Mouse (Mus musculus) liver, embryonic 16.5 days (tissue): Measurements from ENCODE around the gene Aipl1. TPM values are rescaled to one million over a fixed set of nuclear protein-coding genes. Genes with fewer than 3 reads are reported as not detected.

ENCODE experiments used
- ATAC-seq: fragments of 200-750 bp; cut with Nextera tagmentation; 2 replicates; pipeline ENCODE4 v1.8.0; 2017; ENCODE audit warnings: low read depth, mild to moderate bottlenecking, moderate number of reproducible peaks, moderate library complexity
- H3K27ac ChIP-seq: fragments of 300-500 bp; sonication (generic); 2 replicates; pipeline ENCODE4 v1.5.1; 2014; ENCODE audit warnings: mild to moderate bottlenecking, low read length
- H3K27me3 ChIP-seq: fragments of 300-500 bp; sonication (generic); 2 replicates; pipeline ENCODE4 v1.6.1; 2014; ENCODE audit warnings: low read depth, low read length, mixed read lengths; ENCODE audit not compliant: control insufficient read depth, insufficient read depth
- H3K36me3 ChIP-seq: fragments of 300-500 bp; sonication (generic); 2 replicates; pipeline ENCODE4 v1.6.1; 2014; ENCODE audit warnings: mild to moderate bottlenecking; ENCODE audit not compliant: control insufficient read depth, insufficient read depth
- H3K4me1 ChIP-seq: fragments of 300-500 bp; sonication (generic); 2 replicates; pipeline ENCODE4 v1.6.1; 2014; ENCODE audit warnings: low read depth, low read length, mixed read lengths; ENCODE audit not compliant: control insufficient read depth
- H3K4me2 ChIP-seq: fragments of 300-500 bp; sonication (generic); 2 replicates; pipeline ENCODE4 v1.6.1; 2014; ENCODE audit warnings: low read depth, low read length, mixed read lengths
- H3K4me3 ChIP-seq: fragments of 300-500 bp; sonication (generic); 2 replicates; pipeline ENCODE4 v1.5.1; 2014; ENCODE audit warnings: low read depth, mild to moderate bottlenecking, low read length
- H3K9ac ChIP-seq: fragments of 300-500 bp; sonication (generic); 2 replicates; pipeline ENCODE4 v1.6.1; 2014; ENCODE audit warnings: low read depth, low read length
- H3K9me3 ChIP-seq: fragments of 300-500 bp; sonication (generic); replicated peaks from 2 replicates; pipeline ENCODE4 v1.6.1; 2016; ENCODE audit warnings: low read length; ENCODE audit not compliant: control insufficient read depth
- WGBS: fragments of 180-500 bp; shearing (Covaris S2); extraction: QIAGEN DNeasy Blood & Tissue Kit; methylation state at CpG from one replicate; pipeline ENCODE4 v1.1.7; 2014; ENCODE audit not compliant: insufficient replicate concordance; 5-methylcytosine and 5-hydroxymethylcytosine counted together
- polyA plus RNA-seq: library from polyadenylated mRNA; unstranded; fragments of >200 nt; fragmentation: Nextera tagmentation; extraction: Ambion mirVana; gene quantifications from 2 replicates; pipeline ENCODE4 v1.2.1, GENCODE M21; 2015

Aipl1 gene
- polyA plus RNA-seq, 1 experiment from 2014 or later, result 0.09 TPM

DNA sequence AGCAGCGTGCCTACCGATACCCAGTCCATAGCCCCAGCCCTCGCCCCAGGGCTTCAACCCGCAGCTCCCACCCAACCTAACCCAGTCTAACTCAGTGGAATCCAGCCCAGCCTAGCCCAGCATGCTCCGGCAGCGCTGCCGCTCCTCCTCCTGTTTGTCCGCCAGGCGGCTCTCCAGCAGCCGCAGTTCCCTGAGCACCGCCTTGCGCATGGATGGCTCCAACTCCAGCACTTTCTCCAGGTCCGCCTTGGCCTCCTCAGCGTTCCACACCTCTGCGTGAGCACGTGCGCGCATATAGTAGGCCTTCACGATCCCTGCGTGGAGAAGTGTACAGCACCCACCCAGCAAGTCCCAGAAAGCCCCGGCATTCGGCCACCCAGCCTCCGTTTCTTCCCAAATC lies 8.2 kb downstream of the Aipl1 start:
- Histone ChIP-seq H3K36me3 (no peaks in the 10 kb centered on the region), H3K27me3 (peaks cover 3% of the 10 kb centered on the region; the same call in 1 of the 2 replicates), H3K9ac (no peak overlapping the region), H3K27ac (no peak overlapping the region), H3K9me3 (no peaks in the 10 kb centered on the region), H3K4me1 (no peaks in the 10 kb centered on the region), H3K4me3 (no peak overlapping the region), H3K4me2 (no peak overlapping the region)
- 28% methylated on average over 23 of the region's 23 CpGs for WGBS
- ATAC-seq, result no peak

DNA sequence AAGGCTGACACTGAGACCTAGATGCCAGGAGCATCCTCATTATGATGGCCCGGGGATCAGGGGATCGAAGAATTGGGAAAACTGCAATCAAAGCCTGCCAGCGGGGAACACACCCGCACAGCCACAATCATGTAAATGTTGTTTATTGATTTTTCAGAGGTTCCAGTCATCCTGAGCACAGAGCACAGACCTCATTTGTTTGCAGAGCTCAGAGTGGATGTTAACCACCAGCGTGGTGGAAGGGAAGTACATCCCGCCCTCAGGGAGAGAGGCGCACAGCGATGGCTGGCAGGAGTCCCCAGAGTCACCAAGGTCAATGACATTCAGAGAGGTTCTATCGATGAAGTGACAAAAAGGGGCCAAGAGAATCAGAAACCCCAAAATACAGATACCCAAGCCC lies 9.5 kb downstream of the Aipl1 start:
- no peak overlapping the region for H3K4me2 ChIP-seq
- no peaks in the 10 kb centered on the region for H3K9me3 ChIP-seq
- no peaks in the 10 kb centered on the region for H3K36me3 ChIP-seq
- H3K9ac ChIP-seq, result no peak overlapping the region
- peaks cover 3% of the 10 kb centered on the region; the same call in 1 of the 2 replicates for H3K27me3 ChIP-seq
- WGBS, result 59% methylated on average over 9 of the region's 9 CpGs
- H3K4me1 ChIP-seq, result no peaks in the 10 kb centered on the region
- H3K27ac ChIP-seq, result no peak overlapping the region
- no peak overlapping the region for H3K4me3 ChIP-seq
- ATAC-seq, result peak; percentile 77

DNA sequence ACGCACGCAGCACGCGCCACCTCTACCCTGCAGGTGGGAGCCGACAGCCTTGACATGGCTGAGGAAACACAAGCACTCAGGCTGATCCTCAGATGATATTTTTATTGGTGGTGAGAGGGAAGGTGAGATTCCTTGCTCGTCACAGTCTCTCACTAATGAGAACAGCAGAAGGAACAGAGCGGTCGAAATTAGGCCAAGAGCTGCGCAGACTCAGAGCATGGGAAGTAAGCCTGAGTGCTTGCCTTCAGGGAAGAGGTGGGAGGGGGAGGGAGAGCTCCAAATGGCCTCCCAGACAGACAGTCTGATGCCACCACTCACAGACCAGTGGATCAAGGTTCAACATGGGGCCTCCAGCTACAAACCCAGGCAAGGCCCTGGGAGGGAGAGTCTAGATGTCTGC lies 10.8 kb downstream of the Aipl1 start:
- H3K36me3 ChIP-seq, result no peaks in the 10 kb centered on the region
- no peaks in the 10 kb centered on the region for H3K4me1 ChIP-seq
- no peak overlapping the region for H3K27ac ChIP-seq
- 72% methylated on average over 9 of the region's 9 CpGs for WGBS
- H3K9me3 ChIP-seq, result no peaks in the 10 kb centered on the region
- no peak overlapping the region for H3K9ac ChIP-seq
- peaks cover 3% of the 10 kb centered on the region; the same call in 1 of the 2 replicates for H3K27me3 ChIP-seq
- ATAC-seq, result no peak
- no peak overlapping the region for H3K4me3 ChIP-seq
- H3K4me2 ChIP-seq, result no peak overlapping the region

DNA sequence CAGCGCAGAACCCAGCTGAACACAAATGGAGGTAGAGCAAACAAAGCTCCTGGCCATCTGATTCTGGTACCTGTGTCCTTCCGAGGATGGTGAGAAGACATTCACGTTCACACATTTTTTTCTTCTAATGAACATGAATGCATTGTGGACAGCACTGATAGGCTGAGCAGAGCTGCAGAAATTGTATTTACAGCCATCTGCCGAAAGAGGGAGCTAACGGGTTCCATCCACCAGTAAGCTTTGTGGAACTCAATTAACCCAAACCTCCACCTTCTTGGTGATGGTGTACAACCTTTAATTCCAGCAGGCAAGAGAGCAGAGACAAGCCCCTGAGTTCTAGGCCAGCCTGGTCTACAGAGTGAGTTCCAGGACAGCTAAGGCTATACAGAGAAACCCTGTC lies 11.5 kb downstream of the Aipl1 start:
- no peak for ATAC-seq
- H3K4me2 ChIP-seq, result no peak overlapping the region
- no peaks in the 10 kb centered on the region for H3K36me3 ChIP-seq
- H3K9me3 ChIP-seq, result no peaks in the 10 kb centered on the region
- H3K9ac ChIP-seq, result no peak overlapping the region
- 24% methylated on average over 5 of the region's 5 CpGs for WGBS
- peaks cover 3% of the 10 kb centered on the region; the same call in 1 of the 2 replicates for H3K27me3 ChIP-seq
- no peak overlapping the region for H3K27ac ChIP-seq
- no peak overlapping the region for H3K4me3 ChIP-seq
- H3K4me1 ChIP-seq, result no peaks in the 10 kb centered on the region

DNA sequence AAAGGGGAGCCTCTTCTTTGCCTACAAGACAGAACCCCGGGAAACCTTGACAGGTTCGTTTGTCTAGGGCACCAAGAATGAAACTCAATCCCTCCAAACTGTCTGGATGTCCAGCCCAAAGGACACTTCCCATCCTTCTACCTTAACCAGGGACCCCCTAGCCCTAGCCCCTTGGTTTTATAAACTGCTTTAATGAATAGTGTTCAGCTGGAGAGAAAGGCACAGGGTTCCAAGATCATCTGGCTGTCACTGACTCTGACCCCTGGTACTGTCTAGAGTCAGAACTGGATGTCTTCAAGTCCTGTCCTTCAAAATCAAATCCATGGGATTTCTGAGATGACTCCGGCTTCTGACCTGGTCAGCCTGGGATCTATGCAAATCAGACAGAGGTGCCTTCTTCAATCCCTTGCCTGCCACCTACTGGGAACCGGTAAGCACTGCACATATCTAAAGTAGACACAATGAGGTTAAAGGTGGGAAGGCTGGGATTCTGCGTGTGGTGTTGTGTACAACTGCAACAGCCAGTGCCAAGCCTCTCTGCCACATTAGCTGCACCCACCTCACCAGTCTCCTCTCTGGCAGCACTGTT lies 13.0 kb downstream of the Aipl1 start:
- Histone ChIP-seq H3K27ac (no peak overlapping the region), H3K9ac (no peak overlapping the region), H3K36me3 (no peaks in the 10 kb centered on the region), H3K9me3 (no peaks in the 10 kb centered on the region), H3K4me3 (no peak overlapping the region), H3K4me1 (no peaks in the 10 kb centered on the region), H3K27me3 (peaks cover 3% of the 10 kb centered on the region; the same call in 1 of the 2 replicates), H3K4me2 (no peak overlapping the region)
- no peak for ATAC-seq
- 21% methylated on average over 5 of the region's 5 CpGs for WGBS

DNA sequence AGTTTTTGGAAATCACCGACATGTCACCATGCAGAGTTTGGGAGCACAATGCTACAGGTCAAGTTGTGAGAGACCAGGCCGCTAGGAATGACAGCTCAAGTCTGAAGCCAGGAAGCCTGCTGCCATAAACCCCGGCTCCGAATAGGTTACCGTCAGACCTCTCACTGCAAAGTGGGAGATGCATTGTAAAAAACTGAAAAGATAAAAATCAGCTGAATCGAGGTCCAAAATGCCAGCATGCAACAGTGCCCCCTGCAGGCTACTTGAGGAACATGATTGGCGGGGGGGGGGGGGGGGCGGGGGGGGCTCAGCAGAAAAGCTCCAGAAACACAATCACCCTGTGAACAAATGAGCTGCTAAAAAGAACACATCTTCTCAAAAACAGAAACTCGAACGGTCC lies 13.7 kb downstream of the Aipl1 start:
- WGBS, result 28% methylated on average over 9 of the region's 10 CpGs
- no peak for ATAC-seq

DNA sequence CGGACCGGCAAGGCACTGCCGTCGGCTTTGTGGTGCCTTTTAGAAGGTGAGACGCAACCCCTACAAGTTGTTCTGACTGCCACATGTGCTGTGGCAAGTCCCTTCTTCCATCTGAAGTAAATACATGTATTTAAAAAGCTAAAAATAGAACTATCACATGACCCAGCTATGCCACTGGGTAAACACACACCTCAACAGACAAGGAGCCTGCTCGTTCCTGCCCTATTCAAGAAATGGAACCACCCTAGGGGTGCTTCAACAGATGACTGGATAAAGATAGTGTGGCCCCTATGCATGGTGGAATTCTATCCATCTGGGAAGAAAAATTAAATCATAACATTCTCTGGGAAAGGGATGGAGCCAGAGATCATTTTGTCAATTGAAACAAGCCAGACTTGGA lies 14.5 kb downstream of the Aipl1 start:
- 75% methylated on average over 6 of the region's 6 CpGs for WGBS

More for the DNA sequence above, 13.7 kb downstream of the Aipl1 start:
- Histone ChIP-seq H3K36me3 (no peaks in the 10 kb centered on the region), H3K4me3 (no peak overlapping the region), H3K9me3 (no peaks in the 10 kb centered on the region), H3K27ac (no peak overlapping the region), H3K9ac (no peak overlapping the region), H3K27me3 (no peaks in the 10 kb centered on the region), H3K4me1 (no peaks in the 10 kb centered on the region), H3K4me2 (no peak overlapping the region)

DNA sequence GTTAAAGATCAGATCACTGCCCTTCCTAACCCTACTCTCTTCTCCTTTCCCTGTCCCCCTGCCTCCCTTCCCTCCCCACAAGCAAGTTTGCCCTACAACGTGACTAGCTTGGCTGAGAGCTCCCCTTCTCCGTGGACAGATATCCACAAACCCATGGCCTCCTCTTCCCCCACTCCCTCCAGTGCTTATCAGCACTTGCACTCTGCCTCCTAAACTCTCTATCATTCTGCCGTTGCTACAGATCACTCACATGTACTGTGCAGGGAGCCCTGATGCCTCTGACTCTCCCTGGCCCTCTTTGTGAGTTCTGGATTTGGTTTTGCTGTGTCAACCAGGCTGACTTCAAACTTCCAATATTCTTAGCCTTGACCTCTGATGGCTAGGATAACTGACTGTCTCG lies 16.3 kb downstream of the Aipl1 start:
- Histone ChIP-seq H3K36me3 (no peaks in the 10 kb centered on the region), H3K27ac (no peak overlapping the region), H3K27me3 (no peaks in the 10 kb centered on the region), H3K4me2 (no peak overlapping the region), H3K9me3 (no peaks in the 10 kb centered on the region), H3K4me3 (no peak overlapping the region), H3K4me1 (no peaks in the 10 kb centered on the region), H3K9ac (no peak overlapping the region)
- peak; percentile 64; the same call in 1 of the 2 replicates for ATAC-seq
- 21% methylated on average over 4 of the region's 4 CpGs for WGBS

More for the DNA sequence above, 14.5 kb downstream of the Aipl1 start:
- H3K9ac ChIP-seq, result no peak overlapping the region
- H3K4me1 ChIP-seq, result no peaks in the 10 kb centered on the region
- H3K4me2 ChIP-seq, result no peak overlapping the region
- ATAC-seq, result no peak
- H3K4me3 ChIP-seq, result no peak overlapping the region
- no peaks in the 10 kb centered on the region for H3K36me3 ChIP-seq
- no peak overlapping the region for H3K27ac ChIP-seq
- no peaks in the 10 kb centered on the region for H3K9me3 ChIP-seq
- no peaks in the 10 kb centered on the region for H3K27me3 ChIP-seq

DNA sequence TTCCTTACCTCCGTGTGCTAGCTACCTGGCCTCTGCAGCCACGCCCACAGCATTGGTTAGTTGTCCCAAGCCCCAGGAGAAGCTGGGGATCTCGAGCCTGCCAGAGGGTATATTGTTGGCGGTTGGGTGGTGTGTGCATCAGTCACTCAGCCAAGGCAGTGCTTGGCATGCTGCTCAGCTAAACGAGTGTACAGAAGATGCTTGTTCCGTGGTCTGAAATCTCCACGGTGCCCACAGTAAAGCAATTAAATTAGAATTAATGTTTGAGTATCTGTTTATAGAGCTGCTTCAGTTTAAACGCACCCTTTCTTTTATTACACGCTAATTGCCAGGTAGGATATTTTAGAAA lies 20.1 kb downstream of the Aipl1 start:
- 61% methylated on average over 9 of the region's 9 CpGs for WGBS
- ATAC-seq, result no peak

More for the DNA sequence above, 20.1 kb downstream of the Aipl1 start:
- Histone ChIP-seq H3K9ac (no peak overlapping the region), H3K9me3 (no peaks in the 10 kb centered on the region), H3K36me3 (no peaks in the 10 kb centered on the region), H3K4me1 (no peaks in the 10 kb centered on the region), H3K4me2 (no peak overlapping the region), H3K27me3 (no peaks in the 10 kb centered on the region), H3K27ac (no peak overlapping the region), H3K4me3 (no peak overlapping the region)
